Mouse (Mus musculus): Measurements from ENCODE around the gene Rptor.

The Rptor gene

GRCm38 (mm10) chr11:119602177-119602700 lies 466 bp upstream of the Rptor start:
- intact Hi-C loops (cut with DNase I) = no loop called here

GRCm38 (mm10) chr11:119603527-119603905 lies 811 bp downstream of the Rptor start:
- intact Hi-C loops (cut with DNase I) = no loop called here

- intact Hi-C loops (cut with DNase I) = no loop called here
Observed at GRCm38 (mm10) chr11:119607464-119607863, 4.8 kb downstream of the Rptor start.

GRCm38 (mm10) chr11:119611496-119611895 lies 8.8 kb downstream of the Rptor start:
- intact Hi-C loops (cut with DNase I) = no loop called here

- intact Hi-C loops (cut with DNase I) = no loop called here
Observed at GRCm38 (mm10) chr11:119612179-119612578, 9.5 kb downstream of the Rptor start.

GRCm38 (mm10) chr11:119615087-119615486 lies 12.4 kb downstream of the Rptor start:
- intact Hi-C loops (cut with DNase I) = loop anchor here (5.0 kb wide), 1 partner anchor 68 kb away; the partner anchor contains the start of gene Nptx1

GRCm38 (mm10) chr11:119618763-119619162 lies 16.1 kb downstream of the Rptor start:
- intact Hi-C loops (cut with DNase I) = loop anchor here (5.0 kb wide), 1 partner anchor 71 kb away; the partner anchor contains the start of gene Nptx1

GRCm38 (mm10) chr11:119621266-119621665 lies 18.6 kb downstream of the Rptor start:
- intact Hi-C loops (cut with DNase I) = loop anchor here (5.0 kb wide), 1 partner anchor 119 kb away; no protein-coding TSS in a partner anchor

GRCm38 (mm10) chr11:119623800-119624199 lies 21.1 kb downstream of the Rptor start:
- intact Hi-C loops (cut with DNase I) = loop anchor here (5.0 kb wide), 1 partner anchor 121 kb away; no protein-coding TSS in a partner anchor

- intact Hi-C loops (cut with DNase I) = loop anchor here (5.0 kb wide), 1 partner anchor 122 kb away; no protein-coding TSS in a partner anchor
Observed at GRCm38 (mm10) chr11:119624401-119624800, 21.7 kb downstream of the Rptor start.

- intact Hi-C loops (cut with DNase I) = loop anchor here (5.0 kb wide), 1 partner anchor 123 kb away; no protein-coding TSS in a partner anchor
Observed at GRCm38 (mm10) chr11:119624955-119625354, 22.2 kb downstream of the Rptor start.

- intact Hi-C loops (cut with DNase I) = no loop called here
Observed at GRCm38 (mm10) chr11:119625476-119625875, 22.8 kb downstream of the Rptor start.

GRCm38 (mm10) chr11:119625943-119626342 lies 23.2 kb downstream of the Rptor start:
- intact Hi-C loops (cut with DNase I) = no loop called here

GRCm38 (mm10) chr11:119627243-119627642 lies 24.5 kb downstream of the Rptor start:
- intact Hi-C loops (cut with DNase I) = no loop called here

- intact Hi-C loops (cut with DNase I) = no loop called here
Observed at GRCm38 (mm10) chr11:119629072-119629471, 26.4 kb downstream of the Rptor start.

GRCm38 (mm10) chr11:119630329-119630728 lies 27.6 kb downstream of the Rptor start:
- intact Hi-C loops (cut with DNase I) = no loop called here

GRCm38 (mm10) chr11:119631222-119631870 lies 28.6 kb downstream of the Rptor start:
- intact Hi-C loops (cut with DNase I) = no loop called here

- intact Hi-C loops (cut with DNase I) = no loop called here
Observed at GRCm38 (mm10) chr11:119636371-119636883, 33.7 kb downstream of the Rptor start.

- intact Hi-C loops (cut with DNase I) = no loop called here
Observed at GRCm38 (mm10) chr11:119637519-119637918, 34.8 kb downstream of the Rptor start.

GRCm38 (mm10) chr11:119640491-119640890 lies 37.8 kb downstream of the Rptor start:
- intact Hi-C loops (cut with DNase I) = no loop called here

GRCm38 (mm10) chr11:119641831-119642381 lies 39.2 kb downstream of the Rptor start:
- intact Hi-C loops (cut with DNase I) = no loop called here

GRCm38 (mm10) chr11:119643347-119643746 lies 40.6 kb downstream of the Rptor start:
- intact Hi-C loops (cut with DNase I) = no loop called here

Data from adrenal gland (tissue).